Mouse (Mus musculus): ENCODE results near the gene Synpo2l.
"Not testable (repeated sequence)": the region's sequence is repeated elsewhere in the genome, so short reads cannot be mapped to it uniquely, and the experiment has no call there.

Gene Synpo2l

DNA sequence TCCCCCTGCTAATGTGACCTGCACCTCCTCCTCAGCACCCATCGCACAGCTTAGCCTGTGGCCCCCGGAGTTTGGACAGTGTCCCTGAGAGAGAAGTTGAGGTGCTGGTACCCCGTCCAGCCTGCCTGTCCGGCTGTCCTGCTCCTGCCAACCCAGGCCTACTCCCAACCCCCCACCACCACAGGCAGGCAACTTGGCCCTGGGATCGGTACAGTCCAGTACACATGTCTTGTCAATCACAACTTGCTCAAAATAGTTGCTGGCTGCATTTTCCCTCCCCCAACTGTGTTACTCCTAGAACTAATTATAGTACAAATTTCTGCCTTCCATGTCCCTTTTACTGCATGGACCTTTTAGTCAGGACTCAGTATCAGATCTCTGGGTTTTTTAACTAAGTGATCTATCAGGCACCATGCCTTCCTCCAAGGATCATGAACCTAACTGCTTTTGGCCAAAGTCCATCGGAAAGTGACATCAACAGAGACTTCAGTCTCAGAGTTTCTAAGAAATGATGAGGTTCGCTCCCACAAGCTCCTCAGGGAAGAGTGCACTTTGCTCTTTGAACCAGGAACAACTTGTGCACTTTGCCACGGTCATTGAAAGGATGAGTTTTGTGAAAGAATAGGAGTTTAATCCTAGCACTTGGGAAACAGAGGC lies at the start of gene Synpo2l:
TSS of gene Synpo2l (minus strand) at position 201 of the 657 bp plus-strand sequence.
- DNase-seq = peak; percentile 76 to 81

DNA sequence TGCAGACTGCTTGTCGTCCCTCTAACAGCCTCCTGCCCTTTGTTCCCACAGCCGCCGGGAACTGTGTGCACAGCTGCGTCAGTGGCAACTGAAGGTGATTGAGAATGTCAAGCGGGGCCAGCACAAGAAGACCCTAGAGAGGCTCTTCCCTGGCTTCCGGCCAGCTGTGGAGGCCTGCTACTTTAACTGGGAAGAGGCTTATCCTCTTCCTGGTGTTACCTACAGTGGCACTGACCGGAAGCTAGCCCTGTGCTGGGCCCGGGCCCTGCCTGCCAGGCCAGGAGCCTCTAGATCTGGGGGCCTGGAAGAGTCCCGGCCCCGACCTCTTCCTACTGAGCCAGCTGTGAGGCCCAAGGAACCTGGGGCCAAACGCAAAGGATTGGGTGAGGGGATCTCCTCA lies 45.7 kb upstream of the Synpo2l start:
- DNase-seq = no peak

DNA sequence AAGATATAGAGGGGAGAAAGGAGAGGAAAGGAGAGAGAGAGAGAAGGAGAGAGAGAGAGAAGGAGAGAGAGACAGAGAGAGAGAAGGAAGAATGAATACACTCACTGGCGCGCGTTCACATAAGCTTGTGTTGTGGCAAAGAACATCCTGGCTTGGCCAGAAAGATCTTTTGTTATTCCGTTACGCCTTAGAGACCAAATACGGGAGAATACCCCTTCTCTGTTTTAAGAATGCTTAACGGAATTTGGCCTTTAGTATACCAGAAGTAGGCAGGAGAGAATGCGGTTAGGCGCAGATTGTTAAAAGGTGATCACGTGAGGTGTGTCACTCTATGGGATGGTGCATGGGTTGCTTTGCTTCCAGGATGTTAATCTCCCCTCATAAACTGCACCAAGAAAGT lies 40.1 kb upstream of the Synpo2l start:
- DNase-seq = no peak

- DNase-seq = peak; percentile 85 to 89
Observed at GRCm38 (mm10) chr14:20707201-20708190, 39.3 kb upstream of the Synpo2l start, which contains the start of gene Zswim8. Gene Zswim8, plus strand, starts transcription at chr14:20707552.

- DNase-seq = not testable (repeated sequence)
Observed at GRCm38 (mm10) chr14:20703461-20703860, 35.3 kb upstream of the Synpo2l start.

GRCm38 (mm10) chr14:20702741-20703381 lies 34.7 kb upstream of the Synpo2l start, which contains the start of gene Chchd1:
Gene Chchd1, plus strand, starts transcription at chr14:20703006.
- DNase-seq = peak; percentile 83 to 90

- no peak for DNase-seq
Observed at GRCm38 (mm10) chr14:20702096-20702740, 34.1 kb upstream of the Synpo2l start.

- no peak for DNase-seq
Observed at GRCm38 (mm10) chr14:20701554-20701953, 33.4 kb upstream of the Synpo2l start.

GRCm38 (mm10) chr14:20700362-20700761 lies 32.2 kb upstream of the Synpo2l start:
- DNase-seq = no peak

DNA sequence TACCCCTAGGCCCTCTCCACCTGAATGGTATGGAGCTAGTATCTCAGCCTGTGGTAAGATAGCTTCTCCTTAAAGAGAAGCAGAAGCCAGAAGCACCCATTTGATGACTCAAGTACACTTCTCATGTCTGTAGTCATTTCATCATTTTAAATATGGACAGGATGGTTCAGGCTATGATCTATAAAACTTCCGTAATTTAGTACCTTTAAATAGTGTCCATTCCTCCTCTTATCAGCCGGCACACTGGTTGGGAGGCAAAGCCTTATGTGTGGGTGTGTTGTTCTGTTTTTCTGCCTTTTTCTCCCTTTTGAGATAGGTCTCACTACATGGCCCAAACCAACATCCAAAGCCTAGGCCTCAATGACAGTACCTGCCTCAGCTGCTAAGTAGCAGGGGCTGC lies 30.4 kb upstream of the Synpo2l start:
- no peak for DNase-seq

DNA sequence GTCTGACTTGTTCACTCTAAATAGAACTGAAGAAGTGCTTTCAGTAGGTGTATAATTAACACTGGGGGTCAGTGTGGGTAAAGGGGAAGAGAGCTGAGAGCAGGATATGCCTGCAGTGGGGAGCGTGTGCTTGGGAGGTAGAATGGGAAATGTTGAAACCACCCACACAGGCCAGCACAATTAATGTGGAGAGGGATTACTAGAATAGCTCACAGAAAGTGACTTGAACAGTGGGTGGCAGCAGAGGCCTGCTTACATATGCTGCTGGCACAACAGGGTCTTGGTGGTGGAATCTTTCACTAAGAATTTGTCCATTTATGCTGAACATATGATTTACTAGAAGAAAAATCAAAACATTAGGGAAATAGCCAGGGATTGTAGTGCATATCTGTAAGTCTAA lies 28.8 kb upstream of the Synpo2l start:
- peak in 1 of 2 experiments; percentile 39 for DNase-seq

GRCm38 (mm10) chr14:20695761-20696520 lies 27.8 kb upstream of the Synpo2l start:
- no peak for DNase-seq

DNA sequence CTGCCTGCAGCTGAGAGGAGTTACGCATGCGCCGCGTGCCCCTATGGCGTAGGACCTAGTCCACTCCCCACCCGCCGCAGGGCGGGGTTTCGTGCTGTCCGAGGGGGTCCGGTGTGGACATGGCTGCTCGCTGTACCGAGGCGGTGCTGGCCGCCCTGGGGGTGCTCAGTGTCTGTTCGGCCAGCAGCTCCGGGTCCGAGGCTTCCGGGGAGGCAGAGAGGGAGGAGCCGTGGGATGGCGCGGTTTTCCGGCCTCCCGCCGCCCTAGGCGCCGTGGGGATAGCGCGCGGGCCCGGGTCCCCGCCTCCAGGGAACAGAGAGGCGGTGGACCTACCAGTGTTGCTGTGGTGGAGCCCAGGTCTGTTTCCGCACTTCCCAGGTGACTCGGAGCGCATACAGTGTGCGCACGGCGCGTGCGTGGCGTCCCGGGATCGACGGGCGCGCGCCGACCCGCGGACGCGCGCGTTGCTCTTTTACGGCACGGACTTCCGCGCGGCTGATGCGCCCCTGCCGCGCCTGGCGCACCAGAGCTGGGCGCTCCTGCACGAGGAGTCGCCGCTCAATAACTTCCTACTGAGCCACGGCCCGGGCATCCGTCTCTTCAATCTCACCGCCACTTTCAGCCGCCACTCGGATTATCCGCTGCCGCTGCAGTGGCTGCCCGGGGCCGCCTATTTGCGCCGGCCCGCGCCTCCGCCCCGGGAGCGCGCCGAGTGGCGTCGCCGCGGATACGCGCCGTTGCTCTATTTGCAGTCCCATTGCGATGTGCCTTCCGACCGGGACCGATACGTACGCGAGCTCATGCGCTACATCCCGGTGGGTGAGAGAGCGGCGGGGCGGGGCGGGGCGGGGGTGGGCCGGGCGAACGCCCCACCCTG lies 27.0 kb upstream of the Synpo2l start, which contains the start of gene Fut11:
TSS of gene Fut11 (plus strand) at position 85 of the 877 bp plus-strand sequence.
- DNase-seq = peak; percentile 69 to 70

DNA sequence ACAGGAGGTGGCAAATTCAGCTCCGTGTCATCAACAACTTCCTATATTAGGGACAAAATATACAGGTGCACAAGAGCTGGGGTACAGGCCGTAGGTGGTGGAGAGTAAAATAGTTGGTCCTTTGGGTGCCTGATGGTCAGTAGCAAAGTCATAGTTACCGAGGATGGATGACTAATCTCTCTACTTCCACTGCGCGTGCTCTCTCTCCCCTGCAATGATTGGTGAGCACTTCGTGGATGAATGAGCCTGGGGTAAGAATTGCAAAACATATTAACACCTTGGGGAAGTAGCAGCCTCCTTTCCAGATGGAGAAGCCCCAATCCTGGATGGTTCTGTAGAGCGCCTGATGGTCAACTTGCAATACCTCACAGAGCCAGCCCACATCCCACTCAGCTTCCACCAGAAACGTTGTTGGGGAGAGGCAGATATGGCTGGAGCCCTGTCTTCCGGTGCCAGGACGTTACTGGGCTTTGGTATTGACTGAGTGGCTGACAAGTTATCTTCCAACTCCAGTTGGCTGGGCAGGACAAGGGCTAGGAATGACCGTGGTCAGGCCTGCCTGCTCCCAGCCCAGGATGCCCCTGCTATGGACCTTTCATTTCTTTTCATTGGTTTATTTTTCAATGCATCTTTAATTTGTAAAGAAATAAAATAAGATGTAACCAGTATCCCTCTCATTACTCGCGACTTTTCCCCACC lies 26.2 kb upstream of the Synpo2l start:
- no peak for DNase-seq

DNA sequence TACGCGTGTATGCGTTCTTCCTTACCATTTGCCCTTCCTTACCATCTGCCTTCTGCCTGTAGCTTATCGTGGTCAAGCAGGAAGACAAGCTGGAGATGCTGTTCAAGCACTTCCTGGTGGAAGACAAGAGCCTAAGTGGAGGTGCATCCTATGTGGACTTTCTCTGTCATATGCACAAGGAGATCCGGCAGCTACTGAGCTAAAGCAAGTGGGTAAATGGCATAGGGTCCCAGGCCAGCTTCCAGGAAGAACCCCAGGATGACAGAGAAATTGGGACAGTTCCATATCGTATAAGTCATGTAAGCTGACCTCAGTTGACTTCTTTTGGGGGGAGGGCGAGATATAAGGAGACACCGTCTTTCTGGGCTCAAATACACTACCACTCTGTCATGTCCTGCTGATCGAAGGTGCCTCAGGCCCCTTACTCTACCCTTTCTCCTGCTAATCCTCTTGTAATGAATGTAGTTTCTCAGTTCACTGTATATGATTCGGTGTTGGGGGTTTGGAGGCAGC lies 25.5 kb upstream of the Synpo2l start:
- no peak for DNase-seq

GRCm38 (mm10) chr14:20691772-20692171 lies 23.6 kb upstream of the Synpo2l start:
- no peak for DNase-seq

- no peak for DNase-seq
Observed at GRCm38 (mm10) chr14:20689009-20689408, 20.9 kb upstream of the Synpo2l start.

- no peak for DNase-seq
Observed at GRCm38 (mm10) chr14:20686576-20686975, 18.4 kb upstream of the Synpo2l start.

- peak; percentile 46 to 47 for DNase-seq
Observed at GRCm38 (mm10) chr14:20682498-20682897, 14.3 kb upstream of the Synpo2l start.

DNA sequence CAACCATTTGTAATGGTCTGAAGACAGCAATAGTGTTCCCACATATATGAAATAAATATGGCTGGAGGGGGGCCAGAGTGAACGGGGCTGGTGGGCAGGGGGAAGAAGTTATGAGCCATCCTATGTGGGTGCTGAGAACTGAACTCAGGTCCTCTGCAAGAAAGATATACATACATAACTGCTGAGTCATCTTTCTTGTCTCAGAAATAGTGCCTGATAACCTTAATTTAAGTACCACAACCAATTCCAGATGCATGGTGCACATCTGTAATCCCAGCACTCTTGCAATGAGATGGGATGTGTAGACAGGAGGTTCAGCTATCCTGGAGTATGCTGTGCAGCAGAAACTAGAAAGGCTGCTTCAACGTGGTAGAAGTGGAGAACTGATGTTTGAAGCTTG lies 13.6 kb upstream of the Synpo2l start:
- no peak for DNase-seq

Measured in kidney, adult 8-10 months (tissue).